Mouse (Mus musculus) ovary, adult 18-20 months (tissue): ENCODE measurements around the gene Asprv1.

Source experiments
- DNase-seq: peaks from one replicate; pipeline ENCODE4 v3.0.0; 2022; ENCODE audit warnings: low spot score, mixed read lengths

The Asprv1 gene

DNA sequence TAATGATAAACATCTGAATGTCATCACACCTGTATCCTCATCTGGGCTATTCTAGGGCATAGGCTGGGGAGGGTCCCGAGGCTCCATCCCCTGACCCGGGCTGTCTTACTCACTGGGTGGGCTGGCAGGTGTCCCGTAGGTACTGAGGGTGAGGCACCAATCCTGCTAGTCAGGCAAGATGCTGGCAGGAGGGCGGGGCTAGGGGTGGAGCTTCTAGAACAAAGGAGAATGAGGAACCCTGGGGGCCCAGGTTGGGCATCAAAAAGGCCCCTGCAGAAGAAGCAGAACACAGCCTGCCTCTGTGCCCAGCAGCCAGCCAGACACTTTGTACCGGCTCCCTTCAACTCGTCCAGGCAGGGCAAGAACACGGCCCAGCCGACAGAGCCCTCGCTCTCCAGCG is at the start of gene Asprv1:
Gene Asprv1, plus strand, starts transcription at position 219 of the 400 bp plus-strand sequence.
- no peak for DNase-seq

DNA sequence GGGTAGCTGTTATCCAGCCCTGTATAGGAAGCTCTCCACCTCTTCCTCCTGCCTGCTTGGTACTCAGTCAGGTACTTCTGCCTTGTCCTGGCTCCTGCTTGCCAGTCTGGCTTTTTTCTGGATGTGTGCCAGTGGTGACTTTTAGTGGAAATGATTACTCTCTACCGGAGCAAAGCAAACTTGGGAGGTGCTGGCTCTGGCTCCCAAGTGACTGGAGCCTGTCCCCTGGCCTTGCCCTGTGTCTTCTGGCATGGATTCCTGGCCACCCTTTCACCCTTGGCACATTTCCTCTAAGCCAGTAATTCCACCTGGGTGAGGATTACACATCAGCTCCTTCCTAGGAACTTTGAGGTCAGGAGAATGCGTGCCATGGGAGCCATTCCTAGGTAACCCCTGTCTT is 49.6 kb upstream of the Asprv1 start:
- no peak for DNase-seq

DNA sequence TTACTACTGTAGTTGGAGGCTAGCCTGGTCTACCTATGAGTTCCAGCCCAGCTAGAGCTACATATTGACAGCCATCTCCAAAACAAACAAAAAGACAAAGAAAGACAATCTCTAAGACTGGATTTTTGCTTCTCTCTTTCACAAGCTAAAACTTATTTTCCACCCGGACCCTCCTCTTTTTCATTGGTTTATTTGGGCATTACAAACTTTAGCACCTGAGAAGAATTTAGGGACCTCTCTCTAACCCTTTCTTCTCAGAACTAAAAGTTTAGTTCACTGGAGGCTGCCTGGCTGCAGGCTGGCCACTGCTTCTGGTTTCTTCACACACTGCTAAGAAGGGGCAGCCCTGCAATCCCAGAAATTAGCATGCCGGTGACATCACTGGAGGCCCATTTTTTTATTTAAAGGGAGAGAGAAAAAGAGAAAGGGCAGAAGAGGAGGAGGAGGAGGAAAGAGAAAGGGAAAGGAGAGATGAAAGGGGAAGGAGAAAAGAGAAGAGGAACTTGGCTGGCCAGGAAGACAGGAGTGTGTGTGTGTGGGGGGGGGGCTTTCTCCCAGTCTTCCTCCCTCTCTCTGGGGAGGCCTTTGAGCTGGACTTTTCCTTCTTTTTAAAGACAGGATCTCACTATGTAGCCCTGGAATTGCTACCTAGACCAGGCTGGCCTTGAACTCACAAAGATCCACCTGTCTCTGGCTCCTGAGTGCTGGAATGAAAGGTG is 48.7 kb upstream of the Asprv1 start:
- no peak for DNase-seq

DNA sequence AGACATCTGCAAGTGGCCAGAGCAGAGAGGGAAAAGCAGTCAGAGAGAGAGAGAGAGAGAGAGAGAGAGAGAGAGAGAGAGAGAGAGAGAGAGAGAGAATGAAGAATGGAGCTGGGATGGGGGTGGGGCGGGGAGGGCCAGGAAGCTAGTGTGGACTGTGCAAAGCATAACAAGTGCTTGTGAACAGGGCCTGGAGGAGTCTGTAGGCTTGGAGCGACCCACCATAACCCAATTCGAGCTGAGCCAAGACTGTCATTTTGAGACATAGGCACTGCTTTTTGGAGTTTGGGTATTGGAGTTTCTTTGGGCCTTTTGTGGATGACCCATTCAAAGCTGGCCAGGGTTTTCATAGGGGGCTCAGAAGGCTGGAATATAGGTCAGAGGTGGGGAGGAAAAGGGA is 48.0 kb upstream of the Asprv1 start:
- DNase-seq, result no peak

DNA sequence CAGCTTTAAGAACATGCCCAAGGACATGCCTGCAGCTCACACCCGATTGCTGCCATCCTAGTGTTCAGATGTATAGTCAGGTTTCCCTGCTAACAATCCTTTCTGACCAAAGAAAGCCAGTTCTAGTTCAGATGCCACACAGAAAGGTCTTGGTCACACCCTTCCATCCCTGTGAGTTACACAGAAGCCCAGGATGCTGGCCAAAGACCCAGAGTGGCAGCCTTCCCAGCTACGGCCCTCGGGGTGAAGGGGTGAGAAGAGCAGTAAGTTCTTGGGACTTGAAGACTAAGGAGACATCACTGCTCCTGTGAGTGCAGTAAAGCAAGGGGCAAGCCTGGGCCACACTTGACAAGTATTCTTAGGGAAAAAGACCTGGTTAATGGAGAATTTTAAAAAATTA is 44.8 kb upstream of the Asprv1 start:
- no peak for DNase-seq

DNA sequence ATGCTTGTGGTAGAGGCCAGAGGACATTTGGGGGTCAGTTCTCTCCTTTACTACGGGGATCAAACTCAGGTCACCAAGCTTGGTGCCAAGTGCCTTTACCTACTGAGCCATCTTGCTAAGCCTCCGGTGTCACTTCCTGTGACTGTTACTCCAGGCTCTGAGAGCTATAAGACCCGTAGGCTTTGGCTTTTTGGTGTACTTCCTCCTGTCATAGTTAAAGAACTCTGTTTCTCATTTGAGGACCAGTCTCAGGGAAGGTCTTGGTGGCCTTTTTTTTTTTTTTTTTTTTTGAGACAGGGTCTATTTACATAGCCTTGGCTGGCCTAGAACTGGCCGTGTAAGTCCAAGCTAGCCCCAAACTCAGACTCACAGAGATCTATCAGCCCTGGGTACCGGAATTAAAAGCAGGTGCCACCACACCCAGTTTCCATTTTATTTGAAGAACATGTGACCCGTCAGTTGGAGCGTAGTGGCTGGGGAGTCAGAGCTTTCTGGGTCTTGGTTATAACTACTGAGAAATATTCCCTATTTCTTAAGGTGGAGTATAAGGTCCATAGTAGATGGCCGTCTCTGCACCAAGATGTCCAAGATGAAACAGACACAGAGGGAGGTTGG is 44.3 kb upstream of the Asprv1 start:
- no peak for DNase-seq

DNA sequence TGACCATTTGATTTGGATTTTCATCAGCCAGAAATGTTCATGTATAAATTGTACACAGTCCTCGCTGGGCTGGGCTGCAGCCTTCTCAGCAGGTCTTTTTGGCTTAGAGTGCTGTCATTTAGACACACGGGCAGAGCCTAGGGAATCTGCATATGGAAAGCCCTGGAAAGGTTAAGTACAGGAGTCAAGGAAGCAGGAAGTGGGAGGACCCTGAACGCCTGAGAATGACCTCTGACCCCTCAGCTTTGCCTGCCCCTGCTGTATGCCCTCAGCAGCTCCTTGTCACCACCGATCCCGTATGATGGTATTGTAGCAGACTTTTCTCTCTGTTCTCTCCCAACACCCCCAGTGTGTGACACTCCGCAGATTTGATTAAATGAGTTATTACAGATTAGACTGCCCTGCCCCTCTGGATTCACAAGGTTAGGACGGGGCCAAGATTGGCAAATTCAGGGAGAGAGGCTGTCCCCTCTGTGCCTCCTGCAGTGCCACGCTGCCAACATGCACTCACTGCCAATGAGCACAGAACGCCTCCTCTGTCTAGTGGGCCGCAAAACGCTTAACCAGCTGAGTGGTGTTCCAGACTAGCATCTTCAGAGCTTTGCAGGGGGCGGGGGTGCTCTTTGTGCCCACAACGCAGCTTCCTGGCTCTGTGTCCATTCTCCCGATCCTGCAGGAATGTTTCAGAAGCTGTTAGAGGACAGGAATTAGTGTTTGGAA is 43.5 kb upstream of the Asprv1 start:
- DNase-seq, result peak; percentile 36

DNA sequence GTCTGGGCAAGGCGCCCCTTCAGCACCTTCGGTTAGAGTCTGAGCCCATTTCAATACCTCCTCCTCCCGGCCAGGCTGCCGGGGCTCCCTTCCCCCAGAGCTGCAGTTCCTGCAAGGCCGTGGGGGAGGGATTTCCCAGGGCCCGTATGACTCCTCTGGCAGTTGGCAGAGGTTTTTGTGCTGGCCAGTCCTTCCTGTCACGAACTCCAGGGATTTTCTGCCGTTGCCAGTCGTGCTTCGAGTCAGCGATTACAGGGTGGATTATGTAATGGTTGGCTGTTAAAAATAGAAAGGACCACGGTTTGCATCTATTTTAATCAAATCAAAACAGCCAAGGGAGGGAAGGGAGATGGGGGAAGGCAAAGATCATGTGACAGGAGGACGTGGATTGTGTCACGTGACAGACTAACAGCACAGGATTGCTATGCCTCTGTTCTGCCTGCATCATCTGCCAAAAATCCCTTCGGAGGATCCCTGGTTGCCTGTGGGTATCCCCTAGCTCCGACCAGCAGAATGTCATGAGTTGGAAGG is 42.8 kb upstream of the Asprv1 start:
- DNase-seq, result peak; percentile 87

DNA sequence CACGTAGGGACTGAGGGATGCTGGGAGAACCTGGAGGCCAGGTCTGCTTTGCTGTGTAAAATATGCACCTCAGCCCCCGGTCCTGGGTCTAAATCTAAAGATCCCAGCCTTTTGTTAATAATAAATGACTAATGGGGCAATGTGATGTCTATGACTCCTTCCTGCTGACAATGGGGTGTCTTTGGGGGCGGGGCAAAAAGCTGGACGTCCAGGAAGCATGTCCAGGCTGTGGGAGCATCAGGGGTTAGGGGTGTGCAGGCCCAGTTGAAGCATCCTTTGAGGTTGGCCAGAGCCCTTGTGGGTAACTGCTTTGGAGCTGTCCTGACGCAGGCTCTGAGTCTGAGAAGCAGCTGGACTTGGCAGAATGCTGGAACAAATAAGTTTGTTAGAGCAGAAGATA is 41.9 kb upstream of the Asprv1 start:
- DNase-seq, result no peak

DNA sequence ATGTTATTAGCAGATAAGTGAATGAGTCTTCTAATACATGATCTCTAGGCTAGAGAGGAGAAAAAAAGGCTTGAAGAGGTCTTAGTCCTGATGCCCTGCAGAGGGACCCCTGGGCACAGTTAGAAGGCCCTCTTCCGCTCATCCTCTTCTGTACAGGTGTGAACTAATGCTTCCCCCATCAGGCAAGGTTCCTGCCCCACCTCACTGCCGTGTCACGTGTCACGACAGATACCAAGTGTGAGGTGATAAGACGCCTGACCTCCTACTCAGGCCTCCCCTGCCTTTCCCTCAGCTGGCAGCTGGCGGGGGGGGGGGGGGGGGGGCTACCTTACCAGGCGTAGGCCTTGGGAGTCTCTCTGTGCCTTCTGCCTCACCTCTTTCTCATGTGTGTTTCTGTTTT is 39.5 kb upstream of the Asprv1 start:
- DNase-seq, result no peak

DNA sequence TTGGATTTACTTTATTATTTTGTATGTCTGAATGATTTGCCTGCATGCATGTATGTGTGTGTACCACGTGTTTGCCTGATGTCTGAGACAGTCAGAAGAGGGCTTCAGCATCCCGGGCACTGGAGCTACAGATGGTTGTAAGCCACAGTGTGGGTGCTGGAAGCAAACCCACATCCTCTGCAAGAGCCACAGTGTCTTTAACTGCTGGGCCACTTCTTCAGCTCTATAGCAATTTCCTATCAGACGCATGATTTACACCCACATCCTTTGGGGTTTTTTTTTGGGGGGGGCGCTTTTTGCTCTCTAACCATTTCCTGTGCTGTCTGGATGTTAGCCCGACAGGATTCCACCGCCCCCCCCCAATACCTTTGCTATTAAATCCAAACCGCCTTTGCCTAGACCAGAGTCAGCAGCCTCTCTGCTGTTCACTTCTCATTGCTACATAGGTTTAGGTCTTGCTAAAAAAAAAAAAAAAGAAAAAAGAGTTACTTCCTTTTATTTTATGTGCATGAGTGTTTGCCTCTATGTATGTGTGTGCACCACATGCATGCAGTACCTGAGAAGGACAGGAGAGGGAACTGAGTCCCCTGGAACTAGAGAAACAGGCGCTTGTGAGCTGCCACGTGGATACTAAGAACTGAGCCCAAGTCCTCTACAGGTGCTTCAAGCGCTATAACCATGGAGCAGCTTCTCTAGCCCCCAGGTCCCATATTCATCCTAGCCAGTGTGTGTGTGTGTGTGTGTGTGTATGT is 34.6 kb upstream of the Asprv1 start:
- no peak for DNase-seq

DNA sequence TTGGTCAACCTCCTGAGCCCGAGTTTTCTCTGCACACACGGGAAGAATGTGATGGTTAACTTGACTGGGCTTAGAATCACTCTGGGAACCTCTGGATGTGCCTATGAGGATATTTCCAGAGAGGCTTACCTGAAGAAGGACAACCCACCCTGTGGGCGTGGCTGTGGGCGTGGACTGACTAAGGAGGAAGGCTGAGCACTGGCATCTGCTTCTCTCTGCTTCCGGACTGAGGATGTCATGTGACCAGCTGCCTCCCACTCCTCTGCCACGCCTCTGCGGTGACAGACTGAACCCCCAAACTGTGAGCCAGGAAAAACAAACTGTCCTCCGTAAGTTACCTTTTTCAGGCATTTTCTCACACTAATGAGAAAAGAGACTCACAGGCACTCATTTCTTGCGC is 33.3 kb upstream of the Asprv1 start:
- peak; percentile 17 for DNase-seq

DNA sequence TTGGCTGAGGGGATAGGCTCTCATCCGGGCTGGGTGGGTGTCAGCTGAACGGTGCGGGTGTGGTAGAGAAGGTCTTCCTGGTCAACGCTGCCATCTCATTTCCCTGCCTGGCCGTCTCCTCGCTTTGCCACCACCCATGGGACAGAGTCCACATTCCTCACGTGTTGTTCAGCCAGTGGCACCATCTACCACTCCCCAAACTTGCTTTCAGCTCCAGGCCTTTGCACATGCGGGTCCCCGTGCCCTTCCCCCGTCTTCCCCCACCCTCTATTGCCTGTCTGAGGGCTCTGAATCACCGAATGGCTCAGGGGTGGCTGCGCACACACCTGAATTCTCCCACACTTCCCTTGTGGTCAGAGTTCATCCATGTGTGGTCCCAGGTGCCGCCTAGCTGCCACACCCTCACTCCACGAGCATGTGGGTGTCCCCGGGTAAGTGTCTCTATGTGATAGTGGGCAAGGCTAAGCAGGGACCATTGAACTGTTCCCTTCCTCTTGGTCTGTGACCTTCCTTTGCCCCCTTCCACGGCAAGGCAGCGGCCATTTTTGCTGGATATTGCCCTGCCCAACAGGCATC is 32.0 kb upstream of the Asprv1 start:
- no peak for DNase-seq

DNA sequence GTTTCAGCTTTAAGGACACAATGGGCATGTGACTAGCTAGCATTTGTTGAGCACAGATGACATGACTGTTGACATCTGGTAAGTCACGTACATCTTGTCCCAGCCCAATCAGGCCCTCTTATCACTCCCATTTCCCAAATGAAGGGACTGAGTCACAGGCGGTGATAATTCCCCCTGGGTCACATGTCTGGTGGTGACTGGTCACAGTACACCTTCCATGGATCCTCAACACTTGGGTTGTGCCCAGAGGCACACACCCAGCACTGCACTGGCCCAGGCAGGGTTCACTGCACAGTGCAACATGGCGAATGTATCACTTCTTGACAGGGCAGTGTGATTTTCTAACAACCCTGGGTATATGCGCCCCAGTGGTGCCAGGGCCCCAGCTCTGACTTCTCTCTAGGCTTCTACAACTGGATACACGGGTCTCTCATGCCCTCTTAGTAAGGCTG is 29.2 kb upstream of the Asprv1 start:
- no peak for DNase-seq

DNA sequence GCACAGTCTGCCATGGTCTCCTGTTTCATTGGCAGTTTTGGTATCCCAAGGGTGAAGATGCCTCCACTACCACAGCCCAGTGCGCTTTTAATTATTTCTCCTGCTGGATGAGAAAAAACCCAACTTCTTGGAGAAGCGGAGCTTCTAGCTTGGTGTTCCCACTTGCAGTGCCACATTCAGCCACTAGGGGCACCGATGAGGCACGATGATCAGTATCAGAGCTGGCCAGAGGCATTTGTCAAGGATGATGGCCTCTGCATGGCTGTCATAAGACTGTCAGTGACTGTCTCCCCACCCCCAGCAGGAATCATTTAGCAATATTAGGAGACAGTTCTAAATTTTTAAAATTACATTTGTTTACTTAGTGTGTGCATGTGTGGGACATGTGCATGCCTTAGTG is 28.8 kb upstream of the Asprv1 start:
- DNase-seq, result peak; percentile 35

DNA sequence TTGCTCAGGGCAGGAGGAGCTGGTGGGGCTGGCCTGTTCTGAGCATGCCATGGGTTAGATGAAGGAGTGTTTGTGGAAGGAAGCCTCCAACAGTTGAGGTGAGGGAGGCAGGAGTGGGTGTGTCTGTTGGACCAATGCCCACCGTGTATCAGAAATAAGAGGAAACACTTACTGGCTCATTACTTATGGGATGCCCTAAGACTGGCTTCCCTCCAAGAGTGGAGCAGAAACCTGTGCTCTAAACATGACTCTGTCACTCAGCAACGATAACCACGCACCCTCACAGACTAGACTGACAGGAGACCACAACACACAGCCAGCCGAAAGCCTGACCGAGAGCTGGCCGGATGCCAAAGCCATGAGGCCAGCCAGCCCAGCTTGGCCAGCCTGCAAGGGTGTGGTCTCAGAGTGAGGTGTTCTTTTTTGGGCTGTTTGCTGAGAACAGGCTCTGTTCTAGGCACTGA is 28.0 kb upstream of the Asprv1 start:
- peak; percentile 27 for DNase-seq

DNA sequence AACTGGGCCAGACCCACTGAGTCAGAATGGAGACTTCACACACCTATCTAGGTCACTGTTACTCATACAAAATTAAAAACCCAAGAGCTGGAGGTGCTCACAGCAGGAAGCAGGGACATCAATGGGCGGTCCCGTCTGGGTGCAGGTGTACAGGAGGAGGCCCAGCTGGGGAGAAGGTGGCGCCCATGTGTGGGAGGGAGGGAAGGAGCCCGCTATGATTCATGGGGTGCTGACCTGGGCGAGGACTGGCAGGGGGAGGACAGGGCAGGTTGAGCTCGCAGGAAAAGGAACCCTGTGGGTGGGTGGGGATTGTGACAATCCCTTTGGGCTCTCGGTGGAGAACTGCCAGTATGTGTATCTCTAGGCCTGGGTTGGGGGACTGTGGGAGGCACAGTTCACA is 22.7 kb upstream of the Asprv1 start:
- DNase-seq, result peak; percentile 13

DNA sequence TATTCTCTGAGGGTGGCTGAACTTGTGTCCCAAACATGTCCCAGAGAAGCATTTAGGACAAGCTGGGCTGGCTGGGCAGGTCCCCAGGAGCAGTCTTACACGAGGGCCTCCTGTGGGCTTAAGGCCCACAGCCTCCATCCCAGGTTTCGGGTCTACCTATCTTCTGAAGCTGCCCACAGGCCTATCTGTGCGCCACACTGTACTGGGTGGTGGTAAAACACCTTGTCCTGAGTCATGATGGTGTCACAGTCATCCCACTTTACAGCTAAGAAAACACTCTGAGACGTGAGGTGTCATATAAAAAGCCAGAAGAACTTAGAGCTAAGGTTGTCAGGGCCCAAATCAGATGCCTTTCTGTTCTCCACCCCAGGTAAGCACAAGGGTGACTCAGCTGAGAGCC is 21.7 kb upstream of the Asprv1 start:
- no peak for DNase-seq

DNA sequence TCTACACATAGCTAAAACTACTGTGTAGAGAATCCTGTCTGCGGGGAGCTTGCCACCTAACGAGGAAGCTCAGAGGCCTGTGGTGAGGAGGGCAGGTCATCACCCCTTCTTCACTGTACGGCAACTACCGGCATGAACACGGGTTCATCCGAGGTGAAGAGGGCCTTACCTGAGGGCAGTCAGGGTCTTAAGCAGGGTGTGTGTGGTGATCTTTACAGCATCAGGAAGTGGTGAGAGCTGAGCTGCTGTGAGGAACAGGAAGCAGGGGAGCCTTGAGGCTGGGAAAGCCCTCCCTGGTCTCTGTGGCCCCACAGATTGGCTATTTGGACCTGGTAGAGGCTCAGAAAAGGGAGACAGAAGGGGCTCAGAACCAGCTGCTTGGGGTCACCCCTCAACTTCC is 20.5 kb upstream of the Asprv1 start:
- no peak for DNase-seq

DNA sequence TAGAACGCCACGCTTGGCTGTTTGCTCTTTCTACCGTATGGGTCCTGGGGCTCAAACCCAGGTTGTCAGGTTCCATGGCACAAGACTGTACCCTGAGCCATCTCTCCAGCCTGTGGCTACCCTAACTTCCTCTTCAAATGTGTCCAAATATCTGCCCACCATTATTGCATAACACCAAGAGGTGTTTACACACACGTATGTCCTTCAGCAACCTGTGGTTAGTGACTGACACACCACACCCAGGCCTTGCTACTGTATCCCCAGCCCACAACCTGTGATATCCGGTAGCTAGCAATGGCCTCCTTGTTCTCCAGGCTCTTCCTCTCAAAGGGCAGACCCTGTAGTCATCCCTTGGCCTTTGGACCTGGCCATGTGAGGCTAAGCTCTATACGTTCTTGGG is 18.7 kb upstream of the Asprv1 start:
- no peak for DNase-seq

DNA sequence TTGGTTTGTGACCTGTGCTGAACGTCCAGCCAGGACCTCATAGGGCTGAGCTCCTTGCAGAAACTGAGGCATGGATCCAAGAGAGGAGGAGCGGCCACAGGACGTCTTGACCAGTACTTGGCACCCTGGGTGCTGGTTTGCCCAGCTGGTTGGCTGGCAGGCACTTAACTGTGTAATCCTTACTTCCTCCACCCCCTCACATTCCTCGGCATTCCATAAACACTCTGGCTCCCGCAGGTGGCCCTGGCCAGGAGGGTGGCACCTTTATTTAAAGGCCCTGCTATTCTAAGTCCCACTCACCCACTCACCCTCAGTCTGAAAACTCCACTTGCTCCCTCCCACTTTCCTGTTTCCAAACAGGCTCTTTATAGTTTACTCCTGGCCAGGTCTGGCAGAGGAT is 17.2 kb upstream of the Asprv1 start:
- peak; percentile 43 for DNase-seq

DNA sequence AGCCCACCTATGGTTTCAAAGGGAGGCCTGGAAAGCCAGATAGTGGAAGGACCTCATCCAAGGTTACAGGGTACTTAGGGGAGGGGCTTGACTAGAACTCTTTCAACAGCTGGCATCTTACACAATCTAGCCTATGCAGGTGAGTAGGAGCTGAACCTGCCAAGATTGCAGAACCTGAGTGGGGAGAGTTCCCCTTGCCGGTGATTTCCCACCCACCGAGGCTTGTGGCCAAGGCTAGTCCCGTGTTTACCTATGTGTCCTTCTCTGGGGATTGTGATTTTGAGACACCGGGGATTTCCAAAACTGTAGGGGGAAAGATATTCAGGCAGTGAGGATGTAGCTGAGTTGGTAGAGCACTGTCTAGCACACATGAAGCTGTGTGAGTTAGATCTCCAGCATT is 12.7 kb upstream of the Asprv1 start:
- DNase-seq, result no peak
